Mouse (Mus musculus): ENCODE data around the gene Lrch4. TPM values are rescaled to one million over a fixed set of nuclear protein-coding genes. Genes with fewer than 3 reads are reported as not detected.

The Lrch4 gene
- polyA plus RNA-seq, 1 experiment from 2014 or later, result 24.5 TPM

DNA sequence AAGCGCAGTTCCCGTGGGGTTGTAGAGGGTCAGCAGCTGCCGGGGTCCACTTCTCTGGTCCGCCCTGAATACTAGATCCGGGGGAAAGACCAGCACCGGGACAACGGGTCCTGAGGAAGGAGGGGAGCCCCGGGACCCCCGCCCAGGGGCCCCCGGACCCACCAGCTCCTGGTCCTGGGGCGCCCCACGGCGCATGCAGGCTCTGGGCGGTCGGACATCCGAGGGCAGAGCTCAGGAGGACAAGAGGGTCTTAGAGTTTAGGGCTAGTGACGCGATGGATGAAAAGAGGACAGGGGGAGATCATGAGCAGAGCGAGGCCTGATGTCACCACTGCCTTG is 28.7 kb upstream of the Lrch4 start:
- no peak for ATAC-seq
- peaks cover 14% of the 10 kb centered on the region for H3K36me3 ChIP-seq (ENCODE audit: poor library complexity, severe bottlenecking)
- peaks cover 39% of the 10 kb centered on the region for H3K4me1 ChIP-seq
- no peaks in the 10 kb centered on the region for H3K9me3 ChIP-seq (replicated peaks)
- no peaks in the 10 kb centered on the region for H3K27me3 ChIP-seq
- H3K4me3 ChIP-seq, result peak overlapping the region; percentile 74
- H3K9ac ChIP-seq, result peak overlapping the region; percentile 88
- H3K4me2 ChIP-seq, result peak overlapping the region; percentile 97
- WGBS, result 4% methylated on average over 15 of the region's 19 CpGs
- H3K27ac ChIP-seq, result 0 out of 2 replicates have a peak overlapping the region, but pooled peaks have one; percentile 82

DNA sequence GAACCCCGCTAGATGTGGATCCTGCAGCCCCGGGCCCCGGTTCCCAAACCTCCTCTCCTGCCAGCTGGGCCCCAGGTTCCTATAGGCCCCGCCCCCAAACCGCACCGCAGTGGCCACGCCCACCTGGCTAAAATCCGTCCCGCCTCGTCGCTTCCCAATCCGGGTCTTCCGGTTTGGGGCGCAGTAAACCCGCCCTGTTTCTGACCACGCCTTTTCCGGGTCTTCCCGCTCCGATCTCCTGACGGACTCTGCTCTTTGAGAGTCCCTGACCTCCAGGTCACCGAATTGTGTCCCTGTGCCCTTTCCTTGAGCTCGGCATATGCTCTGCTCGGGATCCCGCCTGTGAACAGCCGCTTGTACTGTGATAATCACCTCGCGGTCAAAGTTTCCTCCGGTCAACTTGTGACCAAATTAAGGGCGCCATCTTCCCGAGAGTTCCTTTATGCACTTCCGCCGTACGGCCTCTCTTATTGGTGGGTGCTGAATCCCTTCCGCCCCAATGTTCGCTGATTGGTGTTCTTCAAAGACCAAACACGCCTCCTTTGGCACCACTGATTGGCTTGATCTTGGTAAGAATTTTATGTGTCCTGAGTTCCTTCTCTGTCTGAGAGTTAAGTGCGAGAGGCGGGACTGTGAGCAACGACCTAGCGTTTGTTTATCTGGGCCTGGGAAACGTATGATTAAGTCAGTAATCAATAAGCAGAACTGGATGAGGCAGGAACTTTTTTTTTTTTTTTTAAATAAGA is 28.1 kb upstream of the Lrch4 start, which contains the start of gene Mospd3:
Gene Mospd3 (minus strand): TSS at position 440 of the 746 bp plus-strand sequence.
- Histone ChIP-seq H3K4me1 (peaks cover 39% of the 10 kb centered on the region), H3K36me3 (ENCODE audit: poor library complexity, severe bottlenecking) (peaks cover 14% of the 10 kb centered on the region), H3K4me2 (peak within 1 kb of the TSS; percentile 97), H3K27me3 (no peaks in the 10 kb centered on the region), H3K27ac (peak within 1 kb of the TSS; percentile 82), H3K9me3 (replicated peaks) (no peaks in the 10 kb centered on the region), H3K9ac (peak within 1 kb of the TSS; percentile 88), H3K4me3 (peak within 1 kb of the TSS; percentile 74)
- under 1% methylated on average over 41 of the region's 41 CpGs for WGBS
- peak; percentile 97 for ATAC-seq

DNA sequence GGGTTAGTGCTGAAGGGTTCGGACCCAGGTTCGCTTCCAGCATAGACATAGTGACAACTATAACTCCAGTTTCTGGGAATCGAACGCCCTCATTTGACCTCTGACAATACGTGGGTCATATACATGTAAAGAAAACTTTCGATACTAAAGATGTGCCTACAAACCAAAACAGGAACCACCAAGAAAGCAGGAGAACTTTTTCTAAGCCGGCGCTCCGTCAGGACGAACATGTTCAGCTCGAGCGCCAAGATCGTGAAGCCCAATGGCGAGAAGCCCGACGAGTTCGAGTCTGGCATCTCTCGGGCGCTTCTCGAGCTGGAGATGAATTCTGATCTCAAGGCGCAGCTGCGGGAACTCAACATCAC is 27.6 kb upstream of the Lrch4 start:
- H3K4me1 ChIP-seq, result peaks cover 39% of the 10 kb centered on the region
- H3K27ac ChIP-seq, result peak overlapping the region; percentile 4; the same call in 1 of the 2 replicates
- peak overlapping the region; percentile 74 for H3K4me3 ChIP-seq
- WGBS, result under 1% methylated on average over 22 of the region's 22 CpGs
- H3K4me2 ChIP-seq, result peak overlapping the region; percentile 97
- no peak for ATAC-seq
- peaks cover 14% of the 10 kb centered on the region for H3K36me3 ChIP-seq (ENCODE audit: poor library complexity, severe bottlenecking)
- peak overlapping the region; percentile 63 for H3K9ac ChIP-seq
- no peaks in the 10 kb centered on the region for H3K9me3 ChIP-seq (replicated peaks)
- H3K27me3 ChIP-seq, result no peaks in the 10 kb centered on the region

DNA sequence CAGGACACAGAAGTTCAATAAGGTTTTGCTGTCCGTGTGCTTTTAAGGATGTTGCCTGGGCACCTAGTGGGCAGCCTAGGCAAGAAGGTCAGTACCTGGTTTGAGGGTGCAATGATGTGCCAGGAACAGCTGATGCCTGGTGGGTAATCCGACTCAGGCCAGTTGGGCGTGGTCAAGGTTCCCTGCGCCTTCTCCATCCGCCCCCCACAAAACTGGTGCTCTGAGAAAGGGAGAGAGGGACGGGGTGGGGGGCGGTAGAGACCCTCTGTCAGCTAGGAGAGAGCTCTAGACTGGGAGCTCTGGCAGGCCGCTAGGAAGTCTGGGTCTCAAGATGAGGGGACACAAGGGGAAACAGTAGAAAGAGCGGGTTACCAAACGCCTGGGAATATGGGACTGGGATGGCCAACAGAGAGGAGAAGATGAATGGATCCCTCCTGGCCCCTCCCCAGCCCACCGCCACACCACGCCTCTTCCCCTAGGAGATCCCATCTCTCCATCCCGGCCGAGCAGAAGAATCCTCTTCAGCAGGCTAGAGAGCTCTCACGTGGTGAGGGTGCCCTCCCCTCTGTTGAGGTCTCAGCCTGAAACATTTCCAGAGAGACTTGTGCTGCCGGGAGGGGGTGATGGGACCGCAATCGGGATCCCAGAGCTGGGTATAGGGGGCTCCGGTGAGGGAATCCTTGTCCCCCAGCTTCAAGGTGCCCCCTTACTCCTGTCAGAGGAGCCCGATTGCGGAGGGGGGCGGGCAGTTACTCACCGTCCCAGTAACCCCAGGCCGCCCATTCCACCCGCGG is 20.9 kb upstream of the Lrch4 start:
- Histone ChIP-seq H3K27me3 (peaks cover 23% of the 10 kb centered on the region), H3K36me3 (ENCODE audit: poor library complexity, severe bottlenecking) (no peaks in the 10 kb centered on the region), H3K4me2 (peak overlapping the region; percentile 37), H3K4me1 (peaks cover 19% of the 10 kb centered on the region), H3K9me3 (replicated peaks) (no peaks in the 10 kb centered on the region), H3K9ac (peak overlapping the region; percentile 34; the same call in 1 of the 2 replicates), H3K4me3 (no peak overlapping the region), H3K27ac (no peak overlapping the region)
- WGBS, result 12% methylated on average over 26 of the region's 26 CpGs
- no peak for ATAC-seq

DNA sequence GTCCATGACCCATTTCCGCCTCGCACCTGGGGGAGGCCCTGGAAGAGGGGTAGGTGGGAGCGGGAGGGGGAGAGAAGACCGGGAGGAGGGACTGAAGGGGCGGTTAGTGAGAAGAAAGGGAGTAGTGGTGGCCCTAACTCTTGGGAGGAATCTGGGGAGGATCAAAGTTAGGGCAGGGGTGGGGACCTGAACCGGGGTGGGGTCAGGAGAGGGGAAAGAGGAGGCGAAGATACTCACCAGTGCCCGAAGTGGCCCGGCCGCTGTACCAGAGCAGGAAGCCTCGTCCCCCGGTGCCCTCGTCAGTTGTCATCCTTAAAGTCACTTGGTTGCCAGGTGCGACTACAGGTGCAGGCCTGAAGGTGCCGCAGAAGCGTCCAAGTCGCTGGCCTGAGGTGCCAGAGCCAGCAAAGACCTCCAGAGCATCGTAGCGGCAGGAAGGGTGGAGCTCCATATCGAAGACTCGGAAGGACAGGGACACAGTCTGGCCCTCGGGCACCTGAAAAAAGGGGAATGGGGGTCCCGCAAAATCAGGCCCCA is 20.2 kb upstream of the Lrch4 start:
- H3K4me1 ChIP-seq, result peaks cover 13% of the 10 kb centered on the region; the same call in 1 of the 2 replicates
- no peak for ATAC-seq
- no peaks in the 10 kb centered on the region for H3K36me3 ChIP-seq (ENCODE audit: poor library complexity, severe bottlenecking)
- peak overlapping the region; percentile 34; the same call in 1 of the 2 replicates for H3K9ac ChIP-seq
- 17% methylated on average over 23 of the region's 23 CpGs for WGBS
- H3K4me3 ChIP-seq, result no peak overlapping the region
- H3K9me3 ChIP-seq (replicated peaks), result no peaks in the 10 kb centered on the region
- H3K27ac ChIP-seq, result no peak overlapping the region
- H3K27me3 ChIP-seq, result peaks cover 23% of the 10 kb centered on the region
- H3K4me2 ChIP-seq, result peak overlapping the region; percentile 37

DNA sequence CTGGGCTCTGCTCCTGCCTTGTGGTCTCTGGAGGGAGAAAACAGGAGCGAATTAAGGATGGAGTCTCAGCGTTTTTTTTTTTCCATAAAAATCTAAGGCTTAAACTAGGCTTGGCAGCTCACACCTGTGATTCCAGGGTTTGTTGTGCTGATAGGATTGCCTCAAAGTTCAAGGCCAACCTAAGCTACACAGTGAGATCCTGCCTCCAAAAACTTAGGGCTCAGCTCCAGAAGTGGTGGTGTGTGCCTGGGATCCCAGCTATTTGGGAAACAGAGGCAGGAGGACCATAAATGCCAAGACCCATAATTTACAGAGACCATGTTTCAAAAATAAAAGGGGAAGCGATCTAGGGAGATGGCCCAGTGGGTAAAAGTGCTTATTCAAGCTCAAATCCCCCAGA is 19.6 kb upstream of the Lrch4 start:
- H3K27me3 ChIP-seq, result peaks cover 23% of the 10 kb centered on the region
- no peak overlapping the region for H3K4me2 ChIP-seq
- H3K4me1 ChIP-seq, result peaks cover 10% of the 10 kb centered on the region; the same call in 1 of the 2 replicates
- H3K9me3 ChIP-seq (replicated peaks), result no peaks in the 10 kb centered on the region
- no peak overlapping the region for H3K4me3 ChIP-seq
- WGBS, result 63% methylated on average over 3 of the region's 3 CpGs
- no peaks in the 10 kb centered on the region for H3K36me3 ChIP-seq (ENCODE audit: poor library complexity, severe bottlenecking)
- no peak overlapping the region for H3K9ac ChIP-seq
- no peak overlapping the region for H3K27ac ChIP-seq
- ATAC-seq, result no peak

DNA sequence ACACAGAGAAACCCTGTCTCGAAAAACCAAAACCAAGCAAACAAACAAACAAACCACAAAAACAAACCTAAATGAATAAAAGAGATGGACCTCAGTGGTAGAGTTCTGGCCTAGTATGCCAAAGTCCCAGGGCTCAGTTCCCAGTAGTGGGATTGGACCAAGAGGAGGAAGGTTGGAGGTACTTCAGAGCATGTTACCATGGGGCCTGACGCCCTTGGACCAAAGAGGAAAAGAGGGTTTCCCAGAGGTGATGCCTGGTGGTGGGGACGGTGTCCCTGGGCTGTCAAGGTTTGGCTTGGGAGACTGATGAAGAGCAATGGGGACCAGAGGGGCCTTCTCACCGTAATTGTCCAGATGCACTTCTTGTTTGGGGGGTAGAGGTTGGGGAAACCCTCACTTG is 18.9 kb upstream of the Lrch4 start:
- H3K4me2 ChIP-seq, result no peak overlapping the region
- whole genome bisulfite sequencing, result 78% methylated on average over 4 of the region's 4 CpGs
- H3K36me3 ChIP-seq (ENCODE audit: poor library complexity, severe bottlenecking), result no peaks in the 10 kb centered on the region

DNA sequence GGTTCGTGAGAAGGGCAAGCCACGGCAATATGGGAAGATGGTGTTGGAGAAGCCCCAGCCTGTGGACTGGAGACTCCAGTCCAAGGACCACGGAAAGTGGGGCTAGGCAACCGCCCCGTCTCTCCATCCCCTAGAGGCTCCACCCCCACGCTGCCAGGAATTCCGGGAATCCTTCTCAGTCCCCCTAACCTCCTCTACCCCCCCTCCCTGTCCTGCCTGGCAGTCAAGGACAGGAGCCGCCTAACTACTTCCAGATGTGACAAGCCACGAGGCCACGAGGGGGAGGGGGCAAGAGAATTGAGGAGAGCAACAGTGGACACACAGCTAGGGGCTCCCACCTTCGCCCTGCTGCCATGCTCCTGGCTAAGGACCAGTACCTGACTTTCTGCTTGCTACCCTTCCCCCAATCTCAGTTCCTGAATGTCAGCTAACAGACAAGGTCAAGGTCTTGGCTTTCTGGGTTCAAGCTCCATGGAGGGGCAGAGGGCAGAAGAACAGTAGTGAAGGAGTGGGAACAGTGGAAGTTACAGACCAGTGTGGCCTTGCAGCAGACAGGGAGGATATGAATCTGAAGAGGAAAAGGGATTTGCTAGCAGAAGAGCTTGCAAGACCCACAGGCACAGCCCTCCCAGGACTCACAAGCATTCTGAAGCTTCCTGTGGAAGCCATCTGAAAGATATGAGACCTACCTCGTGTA is 18.2 kb upstream of the Lrch4 start:
- Histone ChIP-seq H3K4me3 (no peak overlapping the region), H3K27ac (no peak overlapping the region), H3K27me3 (peaks cover 23% of the 10 kb centered on the region), H3K36me3 (ENCODE audit: poor library complexity, severe bottlenecking) (no peaks in the 10 kb centered on the region), H3K4me2 (no peak overlapping the region; the same call in 1 of the 2 replicates), H3K9ac (peak overlapping the region; percentile 21; the same call in 1 of the 2 replicates), H3K9me3 (replicated peaks) (no peaks in the 10 kb centered on the region), H3K4me1 (peaks cover 10% of the 10 kb centered on the region; the same call in 1 of the 2 replicates)
- 19% methylated on average over 11 of the region's 12 CpGs for WGBS
- no peak for ATAC-seq

More for the DNA sequence above, 18.9 kb upstream of the Lrch4 start:
- Histone ChIP-seq H3K4me3 (no peak overlapping the region), H3K9me3 (replicated peaks) (no peaks in the 10 kb centered on the region), H3K27ac (no peak overlapping the region), H3K9ac (peak overlapping the region; percentile 21; the same call in 1 of the 2 replicates), H3K27me3 (peaks cover 23% of the 10 kb centered on the region), H3K4me1 (peaks cover 10% of the 10 kb centered on the region; the same call in 1 of the 2 replicates)
- ATAC-seq, result no peak

DNA sequence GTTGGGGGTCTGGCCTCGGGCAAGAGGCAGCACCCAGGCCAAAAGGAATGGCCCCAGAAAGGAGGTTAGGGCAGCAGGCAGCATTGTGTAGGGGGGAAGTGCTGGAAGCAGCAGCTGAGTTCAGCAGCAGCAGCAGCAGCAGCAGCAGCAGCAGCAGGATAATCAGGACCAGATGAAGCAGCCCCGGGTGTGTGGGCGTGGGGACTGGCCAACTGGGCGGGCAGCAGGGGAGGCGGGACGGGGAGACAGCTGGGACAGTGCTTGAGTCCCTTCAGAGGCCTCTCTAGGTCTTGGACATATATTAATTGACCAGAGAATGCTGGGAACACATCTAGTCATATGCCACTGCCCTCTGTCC is 17.7 kb upstream of the Lrch4 start:
- Histone ChIP-seq H3K4me2 (no peak overlapping the region), H3K27ac (no peak overlapping the region), H3K9ac (peak overlapping the region; percentile 21; the same call in 1 of the 2 replicates), H3K9me3 (replicated peaks) (no peaks in the 10 kb centered on the region), H3K4me3 (no peak overlapping the region), H3K4me1 (peaks cover 10% of the 10 kb centered on the region; the same call in 1 of the 2 replicates), H3K36me3 (ENCODE audit: poor library complexity, severe bottlenecking) (no peaks in the 10 kb centered on the region), H3K27me3 (peaks cover 23% of the 10 kb centered on the region)
- 37% methylated on average over 6 of the region's 6 CpGs for WGBS
- ATAC-seq, result no peak

DNA sequence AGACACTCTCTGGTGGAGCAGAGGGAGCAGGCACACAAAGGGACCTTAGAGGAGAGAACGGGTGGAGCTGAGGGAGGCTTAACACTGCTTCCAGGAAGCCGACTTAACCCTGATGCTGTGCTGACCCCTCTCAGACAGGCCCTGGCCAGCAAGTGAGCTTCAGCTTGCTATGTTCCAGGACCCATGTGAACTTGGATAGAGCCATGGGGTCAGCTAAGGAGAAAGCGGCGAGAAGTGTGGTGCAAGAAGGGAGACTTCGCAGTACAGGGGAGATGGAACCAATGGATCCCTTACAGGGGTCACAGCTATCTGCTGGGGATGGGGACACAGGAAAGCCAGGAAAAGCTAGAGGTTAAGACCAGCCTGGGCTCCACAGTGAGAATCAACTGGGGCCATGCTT is 15.8 kb upstream of the Lrch4 start:
- ATAC-seq, result no peak
- 67% methylated on average over 5 of the region's 5 CpGs for WGBS
- Histone ChIP-seq H3K4me2 (no peak overlapping the region), H3K27me3 (peaks cover 12% of the 10 kb centered on the region), H3K9me3 (replicated peaks) (no peaks in the 10 kb centered on the region), H3K4me1 (peaks cover 7% of the 10 kb centered on the region; the same call in 1 of the 2 replicates), H3K27ac (no peak overlapping the region), H3K36me3 (ENCODE audit: poor library complexity, severe bottlenecking) (no peaks in the 10 kb centered on the region), H3K9ac (no peak overlapping the region), H3K4me3 (no peak overlapping the region)

DNA sequence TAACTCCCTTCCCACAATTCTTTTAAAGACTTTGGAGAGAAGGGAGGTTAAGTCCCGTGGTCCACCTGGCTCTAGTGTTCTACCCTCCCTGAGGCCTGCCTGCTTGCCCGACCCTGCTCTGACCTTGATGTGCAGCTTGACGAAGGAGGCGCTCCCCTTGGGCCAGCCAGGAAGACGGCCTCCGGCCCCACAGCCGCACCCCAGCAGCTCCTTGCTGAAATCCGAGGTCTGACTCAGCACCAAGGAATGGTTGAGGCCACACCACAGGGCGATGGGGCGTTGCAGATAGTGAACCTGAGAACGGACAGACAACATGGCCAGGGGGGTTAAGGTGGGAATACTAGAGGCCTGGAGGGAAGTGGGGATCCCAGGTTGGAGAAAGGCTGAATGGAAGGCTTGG is 15.4 kb upstream of the Lrch4 start, which contains the start of gene Pcolce:
Gene Pcolce (minus strand): TSS at position 235 of the 400 bp plus-strand sequence.
- 72% methylated on average over 11 of the region's 11 CpGs for WGBS
- no peaks in the 10 kb centered on the region for H3K9me3 ChIP-seq (replicated peaks)
- peak within 1 kb of the TSS; percentile 38; the same call in 1 of the 2 replicates for H3K9ac ChIP-seq
- H3K4me1 ChIP-seq, result 0 out of 2 replicates have a peak, but pooled peaks cover 3% of the 10 kb centered on the region
- no peak for ATAC-seq
- H3K27ac ChIP-seq, result no peak within 1 kb of the TSS
- no peaks in the 10 kb centered on the region for H3K36me3 ChIP-seq (ENCODE audit: poor library complexity, severe bottlenecking)
- H3K4me3 ChIP-seq, result no peak within 1 kb of the TSS
- peaks cover 11% of the 10 kb centered on the region for H3K27me3 ChIP-seq
- H3K4me2 ChIP-seq, result no peak within 1 kb of the TSS

Measured in forebrain, embryonic 13.5 days (tissue).